Mouse (Mus musculus) WW6 (cell line): Measurements from ENCODE around the gene Map2k6.

ENCODE experiments used
- DNase-seq: peaks from one replicate; pipeline ENCODE4 v3.0.0-alpha.2; 2013; ENCODE audit warnings: low read depth, low spot score

Gene Map2k6

DNA sequence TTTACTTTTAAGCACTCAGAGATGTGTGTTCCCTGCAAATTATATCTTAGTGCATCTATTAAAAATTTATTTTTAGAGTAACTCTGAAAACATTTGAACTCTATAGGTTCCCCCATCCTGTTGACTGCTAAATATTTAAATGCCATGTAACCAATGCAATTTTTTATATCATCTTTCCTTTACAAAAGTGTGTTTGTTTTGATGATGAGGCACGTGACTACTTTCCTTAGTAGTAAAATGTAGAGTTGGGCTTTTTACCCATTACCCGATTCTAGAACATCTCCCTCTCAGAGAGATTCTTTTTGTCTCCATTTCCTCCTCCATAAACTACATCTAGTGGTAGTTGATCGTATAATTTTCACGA lies 51.8 kb downstream of the Map2k6 start:
- DNase-seq = no peak

DNA sequence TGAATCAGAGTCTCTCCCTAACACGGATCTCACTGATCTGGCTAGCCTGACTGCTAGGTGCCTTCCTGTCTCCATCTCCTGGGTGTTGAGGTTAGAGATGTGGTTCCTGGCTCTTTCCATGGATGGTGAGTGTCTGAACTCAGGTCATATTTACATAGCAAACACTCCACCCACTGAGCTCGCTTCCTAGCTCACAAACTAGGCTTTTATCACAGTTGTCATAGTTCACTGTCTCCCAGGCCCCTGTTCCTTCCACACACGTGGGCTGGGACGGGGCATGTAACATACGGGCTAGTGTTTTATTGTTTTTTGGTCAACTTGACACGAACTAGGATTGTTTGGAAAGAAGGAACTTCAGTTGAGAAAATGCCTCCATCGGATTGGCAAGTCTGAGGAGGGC lies 52.7 kb downstream of the Map2k6 start:
- DNase-seq = no peak

DNA sequence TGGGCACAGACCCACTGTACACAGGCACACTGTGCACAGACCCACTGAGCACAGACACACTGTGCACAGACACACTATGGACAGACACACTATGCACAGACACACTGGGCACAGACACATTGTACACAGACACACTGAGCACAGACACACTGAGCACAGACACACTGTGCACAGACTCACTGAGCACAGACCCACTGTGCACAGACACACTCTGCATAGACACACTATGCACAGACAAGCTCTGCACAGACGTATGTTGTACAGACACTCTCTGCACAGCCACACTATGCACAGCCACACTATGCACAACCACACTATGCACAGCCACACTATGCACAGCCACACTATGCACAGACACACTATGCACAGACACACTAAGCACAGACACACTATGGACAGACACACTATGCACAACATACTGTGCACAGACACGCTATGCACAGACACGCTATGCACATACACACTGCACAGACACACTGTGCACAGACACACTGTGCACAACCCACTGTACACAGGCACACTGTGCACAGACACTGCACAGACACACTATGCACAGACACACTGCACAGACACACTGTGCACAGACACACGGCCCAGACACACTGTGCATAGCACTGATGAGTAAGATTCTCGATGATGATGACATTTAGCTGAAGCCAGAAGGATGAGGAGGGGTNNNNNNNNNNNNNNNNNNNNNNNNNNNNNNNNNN lies 54.7 kb downstream of the Map2k6 start:
- DNase-seq = no peak

DNA sequence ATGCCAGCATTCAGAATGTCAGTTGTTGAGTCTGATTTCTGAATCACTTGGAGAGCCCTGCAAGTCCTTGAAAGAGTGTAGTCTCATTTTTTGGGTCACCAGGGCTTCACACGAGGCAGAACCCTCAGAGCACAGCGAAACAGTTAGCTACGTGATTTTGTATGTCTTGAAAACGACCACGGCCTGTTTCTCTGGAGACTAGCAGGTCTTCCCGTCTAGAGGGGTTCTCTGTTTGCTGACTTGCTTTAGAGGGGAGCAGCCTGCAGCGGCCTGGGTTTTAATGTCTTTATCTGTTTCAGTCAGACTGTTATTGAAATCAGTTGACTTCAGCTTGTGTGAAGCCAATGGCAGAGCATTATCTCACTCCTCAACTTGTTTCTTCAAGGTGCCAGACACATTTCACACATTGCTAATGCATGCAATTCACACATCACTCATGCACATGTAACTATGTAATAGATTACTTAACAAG lies 58.6 kb downstream of the Map2k6 start:
- DNase-seq = no peak

DNA sequence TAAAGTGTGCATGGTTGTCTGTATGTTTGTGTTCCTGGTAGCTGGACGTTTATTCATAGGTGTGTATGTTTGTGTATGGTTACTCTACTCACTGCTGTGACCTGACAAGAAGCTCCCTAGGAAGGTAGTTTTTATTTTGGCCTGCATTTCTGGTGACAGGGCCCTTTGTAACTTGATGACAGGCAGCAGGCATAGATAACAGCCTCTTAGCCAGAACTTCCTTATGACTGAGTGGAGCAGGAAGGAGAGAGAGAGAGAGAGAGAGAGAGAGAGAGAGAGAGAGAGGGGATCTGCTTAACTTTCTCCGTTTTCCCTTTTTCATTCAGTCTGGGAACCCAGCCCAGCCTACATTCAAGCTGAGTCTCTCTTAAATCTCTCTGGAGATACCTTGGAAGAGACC lies 61.6 kb downstream of the Map2k6 start:
- DNase-seq = no peak

DNA sequence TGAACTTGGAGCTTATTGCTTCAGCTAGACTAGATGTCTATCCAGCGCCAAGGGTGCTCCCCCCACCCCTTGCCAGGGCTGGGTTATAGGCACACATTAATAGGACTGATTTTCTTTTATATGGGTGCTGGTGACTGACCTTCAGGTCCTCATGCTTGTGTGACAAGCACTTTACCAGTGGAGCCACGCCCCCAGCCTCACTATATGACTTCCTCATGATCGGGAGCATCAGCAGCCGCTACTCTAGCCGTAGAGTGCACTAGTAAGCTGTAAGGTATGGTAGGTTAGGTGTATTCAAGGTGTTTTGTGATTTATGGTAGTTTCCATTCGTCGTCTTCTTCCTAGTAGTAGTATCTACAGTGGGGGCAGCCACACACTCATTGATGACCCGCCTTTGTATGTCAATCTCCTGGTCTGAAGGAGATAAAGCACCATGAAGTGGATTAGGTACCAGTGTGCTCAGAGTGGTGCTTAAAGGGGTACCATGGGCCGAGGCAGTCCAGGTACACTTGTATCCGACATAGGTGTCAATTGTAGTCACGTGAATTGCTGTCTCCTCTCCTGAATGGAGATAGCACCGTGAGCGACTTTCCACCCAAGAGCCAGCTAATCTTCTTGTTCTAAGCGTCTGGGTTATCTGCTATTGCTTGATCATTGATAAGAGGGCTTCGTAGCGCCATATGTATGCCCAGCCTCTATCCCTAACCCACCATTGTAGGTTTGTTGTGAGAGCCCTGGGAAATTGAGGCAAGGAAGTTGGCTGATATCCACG lies 62.8 kb downstream of the Map2k6 start:
- DNase-seq = no peak

DNA sequence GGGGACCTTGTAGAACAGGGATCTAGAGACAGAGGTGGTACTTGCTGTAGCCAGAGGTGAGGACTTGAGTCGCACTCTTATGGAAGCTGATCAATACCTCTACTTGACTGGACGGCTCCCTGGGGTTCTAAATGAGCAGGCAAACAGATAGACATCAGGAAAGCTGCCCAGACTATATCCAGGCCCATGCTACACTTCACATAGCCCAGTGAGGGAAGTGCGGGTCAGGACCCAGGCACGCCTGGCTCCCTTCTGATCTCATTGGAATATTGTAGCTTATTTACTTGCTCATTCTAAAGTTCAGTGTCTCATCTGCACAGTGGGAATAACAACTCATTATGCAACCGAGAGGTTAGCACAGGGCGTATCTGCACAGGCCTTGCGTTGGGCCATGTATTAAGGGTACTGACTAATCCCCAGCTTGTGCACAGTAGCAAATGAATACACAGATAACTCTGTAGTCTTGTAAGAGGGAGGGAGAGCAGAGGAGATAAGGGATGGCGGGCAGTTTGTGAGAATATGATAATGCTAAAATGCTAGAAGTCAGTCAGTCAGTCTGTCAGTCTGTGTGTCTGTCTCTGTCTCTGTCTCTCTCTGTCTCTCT lies 64.2 kb downstream of the Map2k6 start:
- no peak for DNase-seq

DNA sequence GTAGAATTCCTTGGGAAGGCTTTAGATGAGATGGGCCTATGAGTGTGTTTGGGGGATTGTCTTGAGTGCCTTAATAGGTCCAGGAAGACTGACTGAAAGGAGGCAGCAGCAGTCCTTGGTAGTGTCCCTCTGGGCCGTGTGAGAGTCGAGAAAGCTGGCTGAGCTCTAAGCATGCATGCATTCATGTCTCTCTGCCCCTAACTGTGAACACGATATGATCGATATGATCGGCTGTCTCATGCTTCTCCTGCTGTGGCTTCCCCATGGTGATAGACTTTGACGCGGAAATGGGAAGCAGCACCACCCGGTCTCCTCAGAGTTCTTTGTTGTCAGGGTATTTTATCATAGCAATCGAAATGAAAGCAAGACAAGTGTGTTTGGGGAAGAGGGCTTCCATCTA lies 64.9 kb downstream of the Map2k6 start:
- DNase-seq = no peak

DNA sequence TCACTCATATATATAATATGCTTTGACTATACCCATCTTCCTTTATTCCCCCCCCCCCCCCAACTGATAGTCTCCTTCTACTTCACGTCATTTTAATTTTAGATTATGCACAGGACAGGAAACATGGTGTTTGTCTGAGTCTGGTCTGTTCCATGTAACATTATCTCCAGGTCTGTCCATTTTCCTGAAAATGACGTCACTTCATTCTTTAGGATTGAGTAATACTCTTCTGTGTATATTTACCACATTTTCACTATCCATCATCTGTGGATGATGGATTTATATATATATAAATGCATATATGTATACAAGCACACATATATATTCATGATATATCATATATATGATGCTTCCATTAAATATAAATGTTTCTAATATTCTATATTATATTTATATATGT lies 70.1 kb downstream of the Map2k6 start:
- no peak for DNase-seq

DNA sequence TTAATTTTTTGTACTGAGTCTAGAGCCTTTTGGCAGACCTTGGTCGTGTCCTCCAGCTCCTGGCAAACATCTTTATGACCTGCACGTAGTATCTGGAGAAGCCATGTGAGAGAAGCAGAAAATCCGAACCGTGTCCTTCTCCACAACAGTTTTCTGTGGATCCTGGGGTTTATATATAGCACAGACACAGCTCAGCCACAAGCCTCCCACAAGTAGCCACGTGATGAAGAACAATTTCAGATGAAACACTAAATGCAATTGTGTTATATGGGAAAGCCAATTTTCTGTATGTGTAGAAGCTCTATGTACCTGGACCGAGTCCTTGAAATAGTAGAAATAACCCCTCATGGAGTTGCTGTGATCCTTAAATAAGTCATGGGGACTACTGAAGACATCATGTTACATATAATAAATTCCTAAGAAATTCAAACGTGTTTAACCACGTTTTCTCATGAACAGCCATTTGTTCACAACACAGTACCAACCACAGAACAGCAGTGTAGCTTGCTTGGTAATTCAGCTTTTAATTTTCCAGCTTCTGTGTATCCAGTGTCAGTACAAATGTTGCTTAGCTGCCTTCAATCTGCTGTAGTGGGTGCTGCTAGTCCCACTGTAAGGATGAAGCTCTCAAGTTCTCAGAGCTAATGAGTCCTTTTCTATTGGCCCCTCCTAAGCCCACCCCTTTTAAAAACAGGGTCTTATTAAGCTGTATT lies 71.8 kb downstream of the Map2k6 start:
- DNase-seq = no peak

DNA sequence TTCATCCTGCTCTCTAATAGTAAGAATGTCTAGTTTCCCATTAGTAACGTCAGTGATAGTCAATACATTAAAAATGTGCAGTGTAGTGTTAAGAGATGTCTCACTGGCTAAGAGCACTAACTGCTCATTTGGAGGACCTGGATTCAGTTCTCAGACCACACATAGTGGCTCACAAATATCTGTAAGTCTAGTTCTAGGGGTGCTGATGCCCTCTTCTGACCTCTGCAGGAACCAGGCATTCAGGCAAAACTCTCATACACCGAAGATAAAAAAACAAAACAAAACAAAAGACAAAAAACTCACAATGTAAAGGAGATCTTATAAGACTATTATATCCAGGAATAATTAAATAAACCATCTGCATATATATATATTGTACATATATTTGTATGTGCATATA lies 72.4 kb downstream of the Map2k6 start:
- DNase-seq = no peak

DNA sequence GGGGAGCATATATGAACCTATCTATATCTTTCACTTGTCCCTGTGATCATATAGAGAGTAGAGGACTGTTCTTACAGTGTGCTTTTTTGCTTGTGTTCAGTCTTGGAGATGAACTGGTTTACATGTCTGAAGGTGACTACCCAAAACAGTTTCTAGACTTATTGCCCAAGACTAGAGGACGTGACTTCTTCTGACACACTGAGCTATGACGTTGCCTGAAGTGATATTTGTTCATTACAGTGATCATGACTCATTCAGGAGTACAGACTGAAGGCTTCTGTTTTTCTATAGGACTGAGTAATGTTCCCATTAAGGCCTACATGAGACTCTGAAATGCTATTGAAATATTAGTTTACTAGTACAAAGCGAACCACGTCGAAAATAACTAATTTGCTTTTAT lies 73.2 kb downstream of the Map2k6 start:
- no peak for DNase-seq

DNA sequence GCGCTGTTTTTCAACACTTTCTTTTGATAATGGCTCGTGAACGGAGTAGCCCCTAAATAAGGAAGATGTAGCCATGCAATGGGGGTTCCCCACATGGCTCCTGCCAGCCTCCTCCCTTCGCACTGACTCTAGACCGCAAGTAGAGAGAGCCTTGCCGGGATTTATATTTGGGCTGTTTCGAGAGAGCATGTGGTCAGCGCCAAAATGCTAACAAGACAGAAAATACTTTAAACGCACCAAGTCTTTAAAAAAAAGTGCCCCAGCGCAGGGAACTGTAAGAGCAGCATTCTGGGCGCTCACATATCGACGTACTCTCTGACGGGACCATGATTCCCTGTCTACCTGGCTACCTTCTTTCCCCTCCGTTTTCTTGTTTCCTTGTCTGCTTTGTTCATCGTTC lies 74.6 kb downstream of the Map2k6 start:
- no peak for DNase-seq

DNA sequence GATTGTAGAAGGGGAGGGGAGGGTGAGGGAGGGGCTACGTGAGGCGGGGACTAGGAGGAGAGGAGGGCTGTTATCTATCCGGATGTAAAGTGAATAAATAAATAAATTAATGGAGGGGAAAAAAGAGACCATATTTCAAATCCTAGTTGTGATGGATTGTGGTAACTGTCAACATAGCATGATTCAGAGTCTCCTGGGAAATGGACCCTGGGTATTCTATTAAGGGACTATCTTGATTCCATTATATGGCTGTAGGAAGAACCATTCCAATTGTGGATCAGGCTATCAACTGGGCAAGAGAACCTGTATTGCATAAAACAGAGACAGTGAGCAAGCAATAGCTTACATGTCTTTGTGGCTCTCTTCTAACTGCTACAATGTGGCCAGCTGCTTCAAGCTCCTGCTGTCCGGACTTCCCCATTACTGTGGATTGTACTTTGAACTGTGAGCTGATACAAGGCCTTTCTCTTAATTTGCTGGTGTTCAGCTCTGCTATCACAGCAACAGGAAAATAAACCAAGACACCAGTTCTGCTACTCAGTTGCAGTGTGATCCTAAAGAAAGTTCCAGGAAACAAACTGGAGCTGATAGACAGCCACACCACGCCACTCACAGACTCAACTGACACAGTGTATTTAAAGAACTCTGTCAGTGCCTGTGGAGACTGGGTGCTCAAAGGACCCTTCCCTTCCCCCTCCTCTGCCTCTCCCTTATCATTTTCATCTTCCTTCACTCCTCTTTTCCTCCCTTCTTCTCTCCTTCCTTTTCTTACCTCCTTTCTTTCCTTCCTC lies 77.6 kb downstream of the Map2k6 start:
- no peak for DNase-seq

DNA sequence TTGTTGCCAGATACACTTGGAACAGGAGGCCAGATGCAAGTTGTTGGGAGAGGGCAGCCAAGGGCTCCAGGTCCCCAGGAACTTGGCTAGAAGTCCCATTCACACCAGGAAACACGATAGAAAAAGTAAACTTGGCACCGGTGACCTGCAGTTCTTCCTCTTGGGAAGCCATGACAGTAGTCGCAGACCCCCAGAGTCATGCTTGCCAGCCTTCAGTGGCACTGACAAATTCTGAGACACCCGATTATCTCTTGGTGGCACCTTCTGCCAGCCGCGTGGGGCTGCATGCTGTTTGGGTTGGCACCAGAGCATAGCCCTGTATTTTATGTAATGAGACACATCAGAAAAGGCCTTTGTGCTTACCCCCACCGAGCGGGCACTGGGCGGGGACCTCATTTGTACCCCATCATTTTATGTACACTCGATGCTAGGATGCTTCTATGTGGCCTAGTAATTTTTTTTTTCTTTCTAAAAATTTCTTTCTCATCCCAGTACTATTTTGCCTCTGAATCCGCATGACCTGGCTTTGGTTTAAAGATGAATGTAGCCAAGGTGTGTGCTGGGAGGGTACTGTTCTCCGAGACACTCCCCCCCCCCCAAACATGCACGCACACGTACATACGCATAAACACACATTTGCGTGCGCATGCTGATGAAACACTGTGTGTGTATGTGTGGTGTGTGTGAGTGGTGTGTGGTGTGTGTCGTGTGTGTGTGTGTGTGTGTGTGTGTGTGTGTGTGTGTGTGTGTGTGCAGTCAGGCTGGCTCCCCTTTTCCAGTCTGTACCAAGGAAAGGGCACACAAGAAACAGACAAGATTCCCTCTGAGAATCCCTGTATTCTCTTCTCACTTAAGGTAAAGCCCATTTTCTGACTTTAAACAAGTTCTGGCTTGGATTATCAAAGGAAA lies 79.3 kb downstream of the Map2k6 start:
- DNase-seq = no peak

DNA sequence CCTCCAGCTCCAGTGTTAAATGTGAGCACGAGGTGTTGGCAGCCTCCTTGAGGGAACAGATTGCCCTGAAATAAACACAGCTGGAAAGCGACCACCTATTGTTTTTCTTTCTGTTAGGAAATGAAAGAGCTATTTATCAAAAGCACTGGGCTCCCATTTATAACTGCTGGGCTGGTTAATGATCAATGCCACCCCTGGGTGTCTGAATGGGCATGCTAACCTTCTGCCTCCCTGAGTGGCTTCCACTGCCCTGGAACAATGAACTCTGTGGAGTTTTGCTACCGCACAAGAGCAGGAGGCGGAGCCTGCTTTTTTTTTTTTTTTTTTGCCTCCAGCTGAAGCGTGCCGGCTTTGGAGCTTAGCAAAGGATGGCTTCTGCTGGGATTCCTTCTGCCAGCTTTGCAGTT lies 80.1 kb downstream of the Map2k6 start:
- no peak for DNase-seq

DNA sequence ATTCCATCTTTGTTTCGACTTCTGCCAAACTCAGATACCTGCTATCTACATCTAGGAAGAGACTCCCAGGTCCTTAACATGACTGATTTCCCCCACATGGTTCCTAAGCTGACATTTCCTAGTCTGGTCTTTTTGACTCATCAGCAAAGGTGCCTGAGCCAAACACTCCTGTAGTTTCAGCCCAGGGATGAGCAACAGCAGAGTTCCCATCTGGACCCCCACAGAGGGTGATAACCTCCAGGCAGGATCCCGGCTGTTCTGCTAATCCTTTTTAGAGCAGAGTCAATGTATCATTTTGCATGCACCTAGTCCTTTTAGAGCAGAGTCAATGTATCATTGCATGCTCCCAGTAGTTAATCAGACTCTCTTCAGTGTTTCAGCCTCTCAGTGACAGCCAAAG lies 82.5 kb downstream of the Map2k6 start:
- DNase-seq = no peak

DNA sequence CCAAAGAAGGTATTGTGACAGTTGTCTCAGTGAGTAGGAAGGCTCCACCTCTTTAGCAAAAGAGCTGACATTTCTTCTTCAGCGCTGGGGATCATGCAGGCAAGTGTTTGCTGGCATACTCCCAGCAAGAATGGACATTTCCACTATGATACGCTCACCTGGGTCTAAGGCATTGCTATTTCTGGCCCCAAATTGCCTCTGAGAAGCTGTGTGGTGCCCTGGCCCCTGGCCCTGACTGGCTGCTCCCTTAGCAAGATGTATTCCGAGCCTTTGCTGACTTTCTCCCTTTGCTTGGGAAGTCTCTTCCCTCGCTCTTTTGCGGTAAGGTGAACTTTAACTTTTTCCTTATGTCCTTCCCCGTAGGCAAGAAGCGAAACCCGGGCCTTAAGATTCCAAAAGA lies 83.3 kb downstream of the Map2k6 start:
- no peak for DNase-seq

DNA sequence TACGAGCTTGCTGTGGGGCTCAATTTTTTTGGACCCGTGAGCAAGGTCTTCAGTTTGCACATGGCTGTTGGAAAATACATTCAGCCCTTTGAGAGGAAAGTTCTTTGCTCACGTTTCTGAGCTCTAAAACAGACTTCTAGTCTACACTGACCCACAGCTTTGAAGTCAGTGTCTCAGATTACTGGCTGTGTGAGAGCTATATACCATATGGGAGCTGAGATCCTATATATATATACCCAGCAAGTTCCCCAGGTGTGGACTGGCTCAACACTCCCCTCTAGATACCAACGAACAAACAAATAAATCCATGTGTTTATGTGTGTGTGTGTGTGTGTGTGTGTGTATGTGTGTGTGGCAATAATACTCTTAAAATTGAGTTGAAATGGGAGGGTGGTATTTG lies 83.7 kb downstream of the Map2k6 start:
- DNase-seq = no peak

DNA sequence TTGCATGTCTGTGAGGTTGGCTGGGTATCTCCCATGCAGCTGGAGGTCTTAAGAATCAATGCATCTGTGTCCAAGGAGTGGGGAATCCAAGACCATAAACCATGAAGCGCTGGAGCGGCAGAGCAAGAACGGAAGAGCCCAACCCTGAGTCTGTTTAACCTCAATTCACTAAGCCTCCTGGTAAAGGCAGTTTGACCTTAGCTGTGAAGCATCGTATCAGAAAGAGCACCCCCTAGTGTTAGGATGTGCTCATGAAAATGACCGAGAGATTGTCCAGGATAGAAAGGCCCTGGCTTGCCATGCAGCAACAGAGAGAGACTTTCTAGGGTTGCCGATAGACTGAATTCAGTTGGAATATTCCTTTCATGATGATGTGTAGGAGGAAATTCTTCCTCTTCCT lies 84.2 kb downstream of the Map2k6 start:
- no peak for DNase-seq
